Mouse (Mus musculus) heart, adult 2 months (tissue): Measurements from ENCODE around the gene Nthl1.

Experiments used
- CTCF ChIP-seq: fragments of 200-600 bp; IDR thresholded peaks from 2 replicates; pipeline ENCODE4 v1.8.1; 2022; ENCODE audit warnings: antibody characterized with exemption, mild to moderate bottlenecking, moderate library complexity
- POLR2A ChIP-seq: fragments of 200-500 bp; IDR thresholded peaks from 2 replicates; pipeline ENCODE4 v1.6.1; 2011; ENCODE audit warnings: mild to moderate bottlenecking, low read depth, low read length, control low read depth; ENCODE audit not compliant: insufficient read depth

GRCm38 (mm10) chr17:24583599-24584460 is 48.6 kb upstream of the Nthl1 start:
- TF ChIP-seq CTCF (no peak), POLR2A (0 out of 2 replicates have a peak, but pooled peaks have one; percentile 10)
